Mouse (Mus musculus) urinary bladder, adult 18-20 months (tissue): ENCODE data around the gene Gm29776.
A peak's percentile ranks its signal among the peaks of the same experiment; 100 is the strongest.

Experiments
- DNase-seq, 2 experiments: peaks; one replicate each; pipeline ENCODE4 v3.0.0; 2022; ENCODE audit warnings: low spot score in 2 of 2, mixed read lengths in 2 of 2

Gm29776 gene

DNA sequence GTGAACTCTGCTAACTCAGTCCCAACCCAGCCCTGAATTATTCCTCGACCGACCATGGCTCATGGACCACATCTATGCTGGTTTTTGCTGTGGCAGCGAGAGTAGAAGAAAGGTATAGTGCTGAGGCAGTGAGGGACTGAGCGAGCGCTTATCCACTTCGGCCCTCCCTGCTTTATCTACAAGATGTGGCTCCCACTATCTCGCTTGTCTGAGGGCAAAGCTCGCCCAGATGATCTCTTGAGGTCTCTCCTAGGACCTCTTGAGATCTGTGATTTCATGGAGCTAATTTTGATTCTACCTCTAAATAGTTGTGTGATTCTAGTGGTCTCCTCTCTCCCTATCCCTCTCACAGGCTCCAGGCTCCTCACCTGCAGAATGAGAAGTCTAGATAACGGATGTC is 10.4 kb upstream of the Gm29776 start:
- no peak for DNase-seq

DNA sequence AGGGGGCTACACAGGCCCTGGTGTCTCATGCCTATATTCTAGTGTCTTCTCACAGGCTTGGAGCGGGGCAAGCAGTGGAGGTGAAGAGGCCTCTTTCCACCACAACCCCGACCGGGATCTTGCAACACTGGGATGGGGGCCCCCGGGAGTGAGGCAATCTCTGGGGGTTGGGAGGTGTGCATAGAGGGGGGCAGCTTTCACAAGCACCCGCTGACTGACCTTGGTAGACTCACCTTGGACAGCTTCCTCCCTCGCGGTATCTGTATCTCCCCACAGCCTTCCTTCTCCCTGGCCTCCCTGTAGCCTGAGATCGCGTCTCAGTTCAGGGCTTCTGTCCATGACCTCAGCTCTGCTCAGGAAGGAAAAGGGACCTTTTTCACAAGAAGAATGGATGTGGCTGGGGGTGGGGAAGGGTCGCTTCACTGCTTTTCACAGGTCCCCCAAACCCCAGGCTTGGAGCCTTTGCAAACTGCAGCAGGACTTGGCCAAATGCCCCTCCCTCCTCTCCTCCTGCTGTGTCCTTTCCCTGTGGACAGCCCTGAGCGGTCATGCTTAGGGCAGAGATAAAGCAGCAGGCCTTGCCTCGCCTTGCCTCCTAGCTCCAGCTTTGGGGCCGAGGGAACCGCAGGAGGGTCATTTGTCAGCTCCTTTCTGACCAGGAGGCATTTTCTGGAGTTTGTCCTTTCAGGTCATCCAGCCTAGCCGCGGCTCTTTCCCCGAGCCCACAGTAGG is 8.1 kb upstream of the Gm29776 start:
- no peak for DNase-seq

DNA sequence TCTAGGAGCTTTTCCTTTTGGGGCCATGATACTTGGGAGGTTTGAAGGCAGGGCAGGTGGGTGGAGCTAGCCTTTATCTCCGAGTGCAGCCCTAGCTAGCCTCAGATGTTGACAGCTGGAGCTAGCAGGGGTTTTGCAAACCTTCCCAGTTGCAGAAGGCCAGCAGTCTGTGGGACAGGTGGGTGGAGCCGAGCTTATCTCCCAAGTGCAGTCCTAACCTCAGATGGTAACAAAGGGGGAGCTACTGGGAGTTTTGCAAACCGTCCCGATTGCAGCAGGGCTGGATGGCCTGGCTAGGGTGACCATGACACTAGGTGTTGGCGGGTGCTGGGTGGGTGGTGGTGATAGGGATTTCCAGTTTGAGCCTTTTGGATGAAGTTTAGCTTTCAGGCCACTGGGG is 7.2 kb upstream of the Gm29776 start:
- DNase-seq, result no peak

DNA sequence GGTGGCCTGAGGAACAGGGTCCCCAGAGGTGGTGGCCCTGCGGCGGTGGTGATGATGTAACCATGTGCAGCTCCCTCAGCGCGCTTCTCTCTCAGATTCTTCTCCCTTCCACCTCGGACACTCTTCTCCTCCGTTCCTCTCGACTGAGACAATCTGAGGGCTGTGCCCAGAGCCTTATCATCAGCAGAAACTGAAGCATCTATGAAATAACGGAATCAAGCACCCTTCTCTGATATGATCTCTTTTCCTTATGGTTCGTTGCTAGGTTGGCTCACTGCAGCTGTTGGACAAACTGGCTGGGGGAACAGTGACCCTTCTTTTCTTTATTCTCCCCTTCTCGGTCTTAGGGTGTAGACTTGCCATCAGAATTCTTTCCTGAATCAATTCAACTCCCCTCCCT is 4.6 kb upstream of the Gm29776 start:
- no peak for DNase-seq

DNA sequence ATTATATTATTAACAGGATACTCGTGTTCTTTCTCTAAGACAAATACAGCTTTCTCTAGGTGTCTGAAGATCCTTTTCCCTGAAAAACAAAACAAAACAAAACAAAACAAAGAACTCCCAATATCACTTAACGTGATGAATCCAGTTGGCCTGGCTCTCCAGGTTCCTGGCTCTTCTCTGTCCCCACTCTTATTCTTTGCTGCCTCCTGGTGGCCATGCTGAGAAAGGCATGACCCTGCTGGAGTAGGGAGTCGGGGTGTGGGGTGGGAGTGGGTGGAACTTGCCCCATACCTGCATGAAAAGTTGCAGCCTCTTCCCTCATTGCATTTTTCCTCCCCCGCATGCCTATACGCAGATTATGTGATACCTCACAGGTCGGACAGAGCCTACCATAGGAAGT is 2.7 kb upstream of the Gm29776 start:
- peak; percentile 57 to 75 for DNase-seq

DNA sequence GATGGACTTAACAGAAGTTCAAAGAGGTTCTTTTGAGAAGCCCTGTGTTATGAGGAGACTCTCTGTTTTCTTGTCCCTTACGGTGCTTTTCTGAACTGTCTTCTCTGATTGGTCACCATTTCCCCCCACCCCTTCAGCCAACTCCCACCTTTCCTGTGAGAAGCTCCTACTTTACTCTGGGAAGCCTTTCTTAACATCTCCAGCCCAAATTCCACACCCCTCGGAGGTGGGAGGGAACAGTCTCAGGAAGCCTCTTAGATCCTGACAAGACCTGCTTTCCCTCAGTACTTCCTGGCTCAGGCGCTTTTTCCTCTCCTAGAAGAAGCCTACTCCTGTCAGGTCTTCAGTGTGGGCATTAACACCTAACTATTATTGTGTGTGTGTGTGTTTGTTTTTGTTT is 953 bp upstream of the Gm29776 start:
- no peak for DNase-seq

DNA sequence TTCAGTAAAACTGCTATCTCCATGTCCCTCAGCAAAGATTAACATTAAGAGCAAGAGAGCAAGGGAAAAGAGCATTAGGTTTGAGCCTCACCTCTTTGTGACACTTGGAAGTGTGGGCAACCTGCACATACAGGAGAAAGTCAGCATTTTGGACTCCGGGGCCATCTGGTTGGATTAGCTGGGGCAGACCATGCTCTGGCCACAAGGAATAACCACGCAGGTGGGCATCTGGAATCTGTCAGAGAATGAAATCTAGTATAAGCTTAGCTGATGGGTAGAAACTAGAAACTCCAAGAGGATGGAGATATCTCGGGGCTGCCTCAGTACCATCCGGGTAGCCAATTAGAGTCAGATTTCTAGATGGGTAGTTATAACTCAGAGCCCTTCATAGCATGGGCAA is 1.9 kb downstream of the Gm29776 start:
- DNase-seq, result no peak

DNA sequence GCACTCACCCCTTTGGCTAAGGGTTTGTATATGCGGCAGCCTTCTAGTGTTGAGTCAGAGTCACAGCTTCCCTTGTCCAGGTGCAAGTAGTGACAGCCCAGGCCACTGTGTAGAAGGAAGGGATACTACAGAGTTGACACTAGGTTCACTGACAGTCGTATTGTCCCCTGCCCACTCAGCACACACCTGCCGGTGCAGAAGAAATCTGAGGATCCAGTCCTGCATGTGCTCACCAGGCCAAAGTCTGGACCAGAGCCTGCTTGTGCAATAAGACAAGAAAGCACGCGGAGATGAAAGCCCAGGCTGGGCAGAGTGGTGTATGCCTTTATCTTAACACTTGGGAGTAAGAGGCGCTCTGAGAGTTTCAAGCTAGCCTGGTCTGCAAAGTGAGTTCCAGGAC is 3.6 kb downstream of the Gm29776 start:
- no peak for DNase-seq

DNA sequence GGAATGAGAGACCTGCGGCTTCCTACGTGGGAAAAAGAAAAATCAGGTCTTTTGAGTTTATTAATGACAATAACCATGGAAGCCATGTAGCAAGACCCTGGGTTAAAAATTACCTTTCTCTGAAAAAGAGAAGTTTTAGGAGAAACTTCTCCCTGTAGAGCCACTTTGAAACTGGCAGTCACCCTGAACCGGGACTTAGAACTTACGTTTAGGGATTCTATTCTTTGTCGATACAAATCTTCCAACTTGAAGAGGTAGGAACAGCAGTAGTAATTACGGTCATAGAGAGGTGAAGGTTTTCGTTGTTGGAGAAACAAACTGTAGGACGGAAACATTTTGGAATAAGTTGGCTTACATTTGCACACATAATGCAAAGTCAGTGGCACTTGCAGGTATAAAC is 11.4 kb downstream of the Gm29776 start:
- no peak for DNase-seq

DNA sequence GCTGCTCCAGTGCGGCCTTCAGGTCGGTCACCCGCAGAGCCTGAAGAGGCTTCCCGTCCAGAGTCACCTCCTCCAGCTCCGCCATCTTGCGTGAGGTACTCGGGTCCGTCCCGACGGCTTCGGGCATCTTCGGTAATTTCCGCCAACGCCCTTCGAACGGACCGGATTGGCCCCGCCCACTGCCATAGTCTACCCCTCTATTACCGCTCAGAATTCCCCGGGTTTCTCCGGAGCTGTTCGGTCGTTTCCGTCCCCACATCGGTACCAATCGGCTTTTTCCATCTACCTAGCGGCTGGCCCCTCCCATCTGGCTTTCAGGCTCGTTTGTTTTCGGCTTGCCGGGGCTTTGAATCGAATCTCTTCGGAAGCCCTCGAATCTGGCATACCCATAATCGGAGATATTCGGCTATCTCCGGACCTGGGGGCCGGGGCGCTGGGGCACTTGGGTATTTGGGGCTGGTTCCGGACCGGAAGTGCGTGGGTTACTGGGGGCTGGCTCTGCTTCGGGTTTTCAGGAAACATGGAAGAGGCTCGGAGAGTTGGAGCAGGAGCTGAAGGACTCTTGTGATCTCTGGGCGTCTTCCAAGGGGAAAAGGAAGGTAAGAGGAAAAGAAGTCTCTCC is 12.0 kb downstream of the Gm29776 start, which contains the start of gene Acin1:
Gene Acin1, minus strand, starts transcription at position 410 of the 622 bp plus-strand sequence.
- peak; percentile 100 for DNase-seq

DNA sequence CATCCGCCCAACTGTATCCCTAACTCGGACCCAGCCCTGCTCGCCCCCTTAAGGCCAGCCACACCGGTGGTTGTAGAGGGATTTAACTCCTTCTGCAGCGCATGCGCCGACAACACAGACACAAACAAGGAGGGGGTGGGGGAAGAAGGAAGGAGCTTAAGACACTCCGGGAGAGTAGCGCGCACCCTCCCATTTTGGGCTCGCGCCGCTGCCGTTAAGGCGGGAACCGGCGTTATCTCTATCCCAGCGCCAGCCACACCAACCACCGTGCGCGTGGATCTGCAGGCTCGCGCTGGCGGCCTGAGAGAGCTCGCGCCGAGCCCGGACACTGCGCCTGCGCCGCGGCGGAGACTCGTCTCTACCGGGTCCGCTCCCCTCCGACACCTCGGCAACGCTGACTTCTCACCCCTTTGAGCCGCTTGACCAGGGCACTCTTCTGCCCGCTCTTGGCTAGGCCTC is 12.5 kb downstream of the Gm29776 start, which contains the start of gene 1700123O20Rik:
Gene 1700123O20Rik, plus strand, starts transcription at position 154 of the 459 bp plus-strand sequence.
- peak in 1 of 2 experiments; percentile 75 for DNase-seq

DNA sequence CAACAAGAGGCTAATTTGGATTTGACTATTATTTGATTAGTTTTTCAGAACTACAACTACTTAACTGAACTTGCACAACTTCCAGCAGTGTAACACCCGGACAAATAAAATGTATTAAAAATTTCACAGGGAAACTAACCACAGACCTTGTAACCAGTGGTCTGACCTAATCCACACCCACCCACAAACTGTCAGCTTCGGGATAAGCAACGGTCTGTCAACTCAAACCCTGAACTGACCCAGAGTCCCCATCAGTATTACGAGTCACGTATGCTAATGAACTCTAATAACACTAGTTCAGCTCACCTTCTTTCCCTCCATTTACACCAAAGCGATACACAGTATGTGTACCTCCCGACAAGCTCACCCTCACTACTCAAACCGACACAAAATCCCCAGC is 13.2 kb downstream of the Gm29776 start:
- DNase-seq, result no peak

DNA sequence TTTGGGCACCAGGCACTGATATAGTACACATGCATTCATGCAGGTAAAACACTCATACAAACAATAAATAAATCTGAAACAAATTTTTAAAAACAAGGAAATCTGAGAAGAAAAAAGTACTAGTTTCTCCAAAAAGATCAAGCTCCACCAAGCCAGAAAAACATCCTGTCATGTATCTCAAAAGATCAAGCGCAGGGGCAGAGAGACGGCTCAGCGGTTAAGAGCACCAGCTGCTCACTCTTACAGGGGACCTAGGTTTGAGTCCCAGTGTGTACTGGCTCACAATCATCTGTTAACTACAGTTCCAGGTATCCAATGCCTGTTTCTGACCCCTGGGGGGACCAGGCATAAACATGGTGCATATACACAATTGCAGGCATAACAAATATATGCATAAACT is 16.2 kb downstream of the Gm29776 start:
- no peak for DNase-seq

DNA sequence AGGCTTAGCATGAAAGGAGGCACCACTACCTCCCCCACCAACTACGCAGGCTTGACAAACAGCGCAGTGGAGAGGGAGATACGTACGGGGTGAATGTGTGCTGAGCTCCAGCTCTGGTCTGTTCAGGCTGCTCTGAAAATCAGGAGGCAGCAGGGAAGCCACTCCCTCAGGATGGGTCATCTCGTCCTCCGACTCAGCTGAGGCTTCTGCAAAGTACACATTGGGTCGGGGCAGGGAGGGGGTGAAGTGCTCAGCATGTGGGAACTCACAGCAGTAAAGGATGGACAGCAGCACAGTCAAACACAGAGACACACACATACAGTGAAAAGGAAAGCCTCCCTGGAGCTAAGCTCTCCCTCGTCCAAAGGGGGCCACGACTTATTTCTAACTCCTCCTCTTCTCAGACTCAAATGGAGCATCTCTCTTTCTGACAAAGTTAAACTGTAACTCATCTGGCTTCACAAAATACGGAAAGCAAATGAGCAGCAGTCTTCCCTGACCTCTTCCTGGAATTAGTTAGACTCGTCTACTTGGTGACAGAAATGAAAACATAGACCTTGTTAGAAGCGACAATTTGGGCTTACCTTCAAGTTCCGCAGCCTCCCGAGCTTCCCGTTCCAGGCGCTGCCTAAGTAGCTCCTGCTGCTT is 19.9 kb downstream of the Gm29776 start:
- no peak for DNase-seq

DNA sequence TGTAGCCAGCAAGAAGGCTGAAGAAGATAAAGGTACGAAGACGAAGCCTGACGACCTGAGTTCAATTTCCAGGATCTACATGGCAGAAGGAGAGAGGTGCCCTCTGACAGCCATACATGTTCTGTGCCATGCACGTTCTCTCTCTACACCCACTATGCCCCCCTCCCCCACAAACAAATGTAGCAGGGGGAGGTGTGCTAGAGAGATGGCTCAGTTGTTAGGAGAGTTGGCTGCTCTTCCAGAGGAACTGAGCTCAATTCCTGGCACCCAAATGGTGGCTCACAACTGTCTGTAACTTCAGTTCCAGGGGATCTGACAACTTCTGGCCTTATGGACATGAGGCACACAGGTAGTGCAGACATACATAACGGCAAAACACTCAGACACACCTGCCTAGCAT is 22.3 kb downstream of the Gm29776 start:
- no peak for DNase-seq

DNA sequence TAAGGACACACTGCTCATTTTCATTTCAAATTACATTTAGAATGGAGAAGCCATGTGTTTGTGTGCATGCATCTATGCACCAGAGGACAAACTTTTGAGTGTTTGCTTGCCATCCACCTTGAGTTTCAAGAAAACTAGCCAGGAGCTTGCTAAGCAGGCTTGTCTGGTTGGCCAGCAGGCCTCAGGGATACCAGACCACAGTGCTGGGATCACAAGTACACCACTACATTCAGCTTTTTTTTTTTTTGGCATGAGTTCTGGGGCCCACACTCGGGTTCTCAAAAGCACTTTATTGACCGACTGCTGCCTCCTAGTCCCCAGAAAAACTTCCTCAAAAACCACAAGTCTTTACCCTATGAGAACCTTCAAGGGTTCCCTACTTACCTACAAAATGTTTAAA is 24.3 kb downstream of the Gm29776 start:
- DNase-seq, result peak in 1 of 2 experiments; percentile 51

DNA sequence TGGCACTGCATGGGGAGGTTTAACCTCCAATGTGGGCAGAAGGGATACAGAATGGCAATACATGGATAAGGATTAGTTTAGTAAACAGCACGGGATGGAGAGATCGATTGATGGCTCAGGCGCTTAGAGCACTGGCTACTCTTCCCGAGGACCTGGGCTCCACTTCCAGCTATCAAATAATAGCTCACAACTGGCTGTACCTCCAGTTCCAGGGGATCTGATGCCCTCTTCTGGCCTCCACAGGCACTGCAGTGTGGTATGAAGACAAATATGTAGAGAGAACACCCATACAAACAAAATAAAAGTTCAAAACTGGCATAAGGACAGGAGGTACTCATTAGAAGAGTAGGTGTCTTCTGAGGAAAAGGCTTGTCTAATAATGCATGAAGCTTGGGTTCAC is 29.3 kb downstream of the Gm29776 start:
- DNase-seq, result no peak

DNA sequence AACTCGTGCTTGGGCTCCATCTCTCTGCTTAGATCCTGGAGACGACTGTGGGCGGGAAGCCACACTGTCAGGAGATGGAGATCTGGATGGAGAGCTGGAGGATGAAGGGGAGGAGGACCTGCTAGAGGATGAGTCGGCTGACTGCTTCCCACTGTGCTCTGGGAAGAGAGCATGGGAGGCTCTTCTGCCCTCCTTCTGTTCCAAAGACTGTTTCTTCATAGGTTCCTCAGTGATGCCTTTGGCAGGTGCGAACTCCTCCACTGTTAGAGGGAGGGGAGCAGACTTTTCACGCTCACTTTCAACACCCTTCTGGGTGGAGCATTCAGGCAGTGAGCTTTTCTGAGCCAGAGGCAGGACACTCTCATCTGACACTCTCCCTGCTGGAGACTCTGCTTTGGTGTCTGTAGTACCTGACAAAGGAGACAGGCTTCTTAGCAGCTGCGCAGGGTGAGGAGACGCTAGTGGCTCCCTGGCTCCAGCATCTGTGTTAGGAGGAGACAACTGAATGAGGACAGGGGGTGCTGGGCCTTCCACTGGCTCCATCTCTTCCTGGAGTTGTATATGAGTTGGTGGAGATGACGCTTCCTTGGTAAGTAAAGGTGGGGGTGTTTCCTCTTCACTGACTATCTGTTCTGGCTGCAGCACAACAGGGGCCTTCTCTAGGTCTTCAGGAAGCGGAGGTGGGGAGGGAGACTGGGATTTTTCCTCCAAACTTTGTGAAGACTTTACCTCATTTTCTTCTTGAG is 34.0 kb downstream of the Gm29776 start:
- no peak for DNase-seq

DNA sequence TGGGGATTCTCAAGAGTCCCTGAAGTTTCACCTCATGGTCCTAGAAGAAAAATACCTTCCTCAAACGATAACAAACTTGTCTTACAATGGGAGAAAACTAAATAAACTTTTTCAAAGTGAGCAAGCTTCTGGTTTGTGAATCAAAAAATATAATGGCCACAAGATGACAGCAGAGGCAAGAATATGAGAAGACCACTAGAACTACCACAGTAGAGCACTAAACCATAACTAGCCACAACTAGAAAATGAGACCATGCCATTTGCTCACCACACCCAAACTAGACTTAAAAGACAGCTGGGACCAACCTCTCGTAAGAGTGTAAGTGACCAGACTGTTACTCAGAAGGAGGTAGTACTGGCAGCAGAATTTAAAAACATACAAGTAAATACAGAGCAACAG is 38.6 kb downstream of the Gm29776 start:
- DNase-seq, result no peak

DNA sequence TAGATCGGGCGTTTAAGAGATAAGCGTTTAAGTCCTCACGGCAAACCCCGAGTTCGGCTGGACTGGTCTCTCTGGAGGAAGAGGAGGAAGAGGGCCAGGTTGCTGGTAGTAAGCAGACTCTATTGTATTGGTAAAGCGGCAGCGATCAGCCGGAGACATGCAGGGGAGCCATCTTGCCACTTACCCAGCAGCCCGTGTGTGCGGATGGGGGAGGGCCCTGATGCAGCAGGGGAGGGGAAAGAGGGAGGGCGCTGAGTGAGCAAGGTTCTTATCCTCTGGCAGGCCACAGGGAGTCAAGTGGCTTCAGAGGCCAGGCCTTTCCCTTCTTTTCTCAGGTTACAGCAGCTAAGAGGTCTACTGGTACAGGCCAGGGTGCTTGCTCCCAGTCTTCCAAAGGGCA is 45.1 kb downstream of the Gm29776 start:
- DNase-seq, result peak; percentile 69 to 81

DNA sequence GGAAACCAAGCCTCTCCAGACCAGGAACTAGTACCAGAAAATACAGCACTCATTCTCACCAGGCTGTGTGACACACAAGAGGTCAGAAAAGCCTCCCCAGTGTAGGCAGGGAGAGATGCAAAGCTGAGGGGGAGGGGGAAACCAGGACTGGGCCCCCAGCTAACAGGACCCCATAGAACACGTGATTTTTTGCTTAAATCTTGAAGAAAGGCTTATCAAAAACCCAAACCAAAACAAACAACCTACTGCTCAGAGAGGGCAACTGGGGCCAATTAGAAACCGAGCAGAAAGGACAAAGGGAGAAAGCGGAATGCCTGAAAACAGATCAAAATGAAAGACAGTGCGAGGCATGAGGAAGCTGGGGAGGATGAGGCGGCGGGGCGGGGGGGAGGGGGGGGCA is 45.8 kb downstream of the Gm29776 start:
- no peak for DNase-seq

DNA sequence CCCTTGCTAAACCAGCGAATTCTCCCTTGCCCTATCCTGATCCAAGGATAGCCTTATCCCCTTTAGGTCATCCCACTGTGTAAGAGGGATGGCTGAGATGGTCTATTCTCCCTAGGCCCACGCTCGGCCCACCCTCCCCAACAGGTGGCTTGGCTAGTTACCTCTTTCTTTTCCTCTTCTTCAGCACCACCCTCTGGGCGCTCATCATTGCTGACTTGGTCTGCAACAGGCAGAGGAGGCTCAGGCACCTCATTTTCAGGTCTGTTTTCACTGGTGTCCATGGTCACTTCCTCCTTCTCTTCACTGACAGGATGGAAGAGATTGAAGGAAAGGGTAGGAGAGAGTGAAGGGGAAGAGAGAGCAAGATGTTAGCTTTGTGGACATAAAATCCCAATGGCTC is 47.1 kb downstream of the Gm29776 start:
- no peak for DNase-seq
